Mouse (Mus musculus): ENCODE results near the gene Acin1. TPM values are rescaled to one million over a fixed set of nuclear protein-coding genes. Genes with fewer than 3 reads are reported as not detected.
"Not testable (repeated sequence)": the region's sequence is repeated elsewhere in the genome, so short reads cannot be mapped to it uniquely, and the experiment has no call there.

Gene Acin1
- total and polyA plus RNA-seq, 2 experiments from 2014 or later: 56.0 to 69.7 TPM

- H3K9me3 ChIP-seq (replicated peaks; ENCODE audit: control insufficient read depth, low read length): no peaks in the 10 kb centered on the region
- H3K27me3 ChIP-seq (ENCODE audit: control insufficient read depth, insufficient read depth, low read length): no peaks in the 10 kb centered on the region
- peak overlapping the region; percentile 75 for H3K4me3 ChIP-seq (ENCODE audit: low read depth, low read length)
- ATAC-seq (ENCODE audit: insufficient read depth, low read depth) (peak; percentile 28), DNase-seq (ENCODE audit: low spot score) (peak; percentile 3)
- H3K4me1 ChIP-seq (ENCODE audit: control insufficient read depth, insufficient read depth): peaks cover 4% of the 10 kb centered on the region; the same call in 1 of the 2 replicates
- H3K9ac ChIP-seq (replicated peaks; ENCODE audit: low read depth, low read length): peak overlapping the region; percentile 81
- H3K27ac ChIP-seq (ENCODE audit: low read depth): peak overlapping the region; percentile 74
- TF ChIP-seq EP300 (IDR thresholded peaks at IDR 0.05; ENCODE audit: low read depth) (0 out of 2 replicates have a peak, but pooled peaks have one; percentile 14), CTCF (IDR thresholded peaks at IDR 0.05; ENCODE audit: low read depth) (no peak)
- peaks cover 27% of the 10 kb centered on the region for H3K36me3 ChIP-seq (replicated peaks; ENCODE audit: control insufficient read depth, insufficient read depth, low read length)
- H3K4me2 ChIP-seq (ENCODE audit: low read depth, low read length): peak overlapping the region; percentile 93
- WGBS: 2% methylated on average over 38 of the region's 38 CpGs
These were observed 69.4 kb downstream of the Acin1 start for GRCm38 (mm10) chr14:54617152-54617896.

GRCm38 (mm10) chr14:54616226-54616825, 70.4 kb downstream of the Acin1 start:
- Histone ChIP-seq H3K27me3 (ENCODE audit: control insufficient read depth, insufficient read depth, low read length) (no peaks in the 10 kb centered on the region), H3K27ac (ENCODE audit: low read depth) (no peak overlapping the region), H3K4me2 (ENCODE audit: low read depth, low read length) (peak overlapping the region; percentile 93; the same call in 1 of the 2 replicates), H3K36me3 (replicated peaks; ENCODE audit: control insufficient read depth, insufficient read depth, low read length) (peaks cover 33% of the 10 kb centered on the region), H3K4me3 (ENCODE audit: low read depth, low read length) (no peak overlapping the region), H3K9ac (replicated peaks; ENCODE audit: low read depth, low read length) (no peak overlapping the region), H3K9me3 (replicated peaks; ENCODE audit: control insufficient read depth, low read length) (no peaks in the 10 kb centered on the region), H3K4me1 (ENCODE audit: control insufficient read depth, insufficient read depth) (peaks cover 4% of the 10 kb centered on the region; the same call in 1 of the 2 replicates)
- no peak for ATAC-seq (ENCODE audit: insufficient read depth, low read depth)
- TF ChIP-seq EP300 (IDR thresholded peaks at IDR 0.05; ENCODE audit: low read depth) (no peak), CTCF (IDR thresholded peaks at IDR 0.05; ENCODE audit: low read depth) (no peak)
- 91% methylated on average over 16 of the region's 16 CpGs for WGBS
- peak; percentile 1 for DNase-seq (ENCODE audit: low spot score)

DNA sequence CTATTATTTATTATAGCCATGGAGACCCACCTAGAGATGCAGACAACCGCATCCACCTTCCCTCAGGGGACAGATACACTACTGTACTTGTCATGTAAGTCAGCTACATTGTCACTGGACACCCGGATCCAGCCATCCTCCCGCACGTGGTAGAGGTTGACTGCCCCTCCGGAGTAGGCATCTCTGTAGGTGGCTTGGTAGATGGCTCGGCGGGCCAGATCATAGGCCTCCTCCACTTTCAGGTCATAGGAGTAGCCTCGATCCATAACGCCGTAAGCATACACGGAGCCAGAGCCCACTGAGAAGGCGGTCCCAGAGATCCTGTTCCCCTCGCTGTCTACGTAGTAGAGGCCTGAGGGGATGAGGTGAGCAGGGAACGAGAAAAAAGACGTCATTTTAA, 72.6 kb downstream of the Acin1 start:
- WGBS: 93% methylated on average over 15 of the region's 16 CpGs
- not testable (repeated sequence) for H3K4me3 ChIP-seq (ENCODE audit: low read depth, low read length); H3K4me2 ChIP-seq (ENCODE audit: low read depth, low read length); H3K27ac ChIP-seq (ENCODE audit: low read depth); ATAC-seq (ENCODE audit: insufficient read depth, low read depth); H3K9me3 ChIP-seq (replicated peaks; ENCODE audit: control insufficient read depth, low read length); DNase-seq (ENCODE audit: low spot score); H3K27me3 ChIP-seq (ENCODE audit: control insufficient read depth, insufficient read depth, low read length); H3K4me1 ChIP-seq (ENCODE audit: control insufficient read depth, insufficient read depth); H3K9ac ChIP-seq (replicated peaks; ENCODE audit: low read depth, low read length)
- peaks cover 33% of the 10 kb centered on the region for H3K36me3 ChIP-seq (replicated peaks; ENCODE audit: control insufficient read depth, insufficient read depth, low read length)

GRCm38 (mm10) chr14:54610648-54611047, 76.1 kb downstream of the Acin1 start:
- Histone ChIP-seq H3K9me3 (replicated peaks; ENCODE audit: control insufficient read depth, low read length) (no peaks in the 10 kb centered on the region), H3K4me3 (ENCODE audit: low read depth, low read length) (no peak overlapping the region), H3K27me3 (ENCODE audit: control insufficient read depth, insufficient read depth, low read length) (no peaks in the 10 kb centered on the region), H3K9ac (replicated peaks; ENCODE audit: low read depth, low read length) (no peak overlapping the region), H3K4me1 (ENCODE audit: control insufficient read depth, insufficient read depth) (no peaks in the 10 kb centered on the region), H3K27ac (ENCODE audit: low read depth) (no peak overlapping the region), H3K36me3 (replicated peaks; ENCODE audit: control insufficient read depth, insufficient read depth, low read length) (peaks cover 27% of the 10 kb centered on the region), H3K4me2 (ENCODE audit: low read depth, low read length) (no peak overlapping the region)
- TF ChIP-seq CTCF (IDR thresholded peaks at IDR 0.05; ENCODE audit: low read depth) (no peak), EP300 (IDR thresholded peaks at IDR 0.05; ENCODE audit: low read depth) (no peak)
- ATAC-seq (ENCODE audit: insufficient read depth, low read depth) (no peak), DNase-seq (ENCODE audit: low spot score) (no peak)
- WGBS: 81% methylated on average over 6 of the region's 6 CpGs

DNA sequence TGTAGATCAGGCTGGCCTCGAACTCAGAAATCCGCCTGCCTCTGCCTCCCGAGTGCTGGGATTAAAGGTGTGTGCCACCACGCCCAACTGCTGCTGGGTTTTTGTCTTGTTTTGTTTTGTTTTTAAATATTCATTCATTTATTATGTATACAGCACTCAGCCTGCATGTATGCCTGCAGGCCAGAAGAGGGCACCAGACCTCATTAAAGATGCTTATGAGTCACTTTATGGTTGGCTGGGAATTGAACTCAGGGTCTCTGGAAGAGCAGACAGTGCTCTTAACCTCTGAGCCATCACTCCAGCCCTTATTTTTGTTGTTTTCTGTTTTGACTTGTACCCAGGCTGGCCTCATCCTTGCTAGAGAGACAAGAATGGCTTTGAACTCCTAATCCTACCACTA, 76.8 kb downstream of the Acin1 start:
- ATAC-seq (ENCODE audit: insufficient read depth, low read depth): no peak

More for the DNA sequence above, 76.8 kb downstream of the Acin1 start:
- 84% methylated on average over 4 of the region's 4 CpGs for WGBS
- DNase-seq (ENCODE audit: low spot score): no peak
- Histone ChIP-seq H3K9me3 (replicated peaks; ENCODE audit: control insufficient read depth, low read length) (no peaks in the 10 kb centered on the region), H3K36me3 (replicated peaks; ENCODE audit: control insufficient read depth, insufficient read depth, low read length) (peaks cover 21% of the 10 kb centered on the region), H3K4me2 (ENCODE audit: low read depth, low read length) (no peak overlapping the region), H3K9ac (replicated peaks; ENCODE audit: low read depth, low read length) (no peak overlapping the region), H3K4me1 (ENCODE audit: control insufficient read depth, insufficient read depth) (no peaks in the 10 kb centered on the region), H3K4me3 (ENCODE audit: low read depth, low read length) (no peak overlapping the region), H3K27me3 (ENCODE audit: control insufficient read depth, insufficient read depth, low read length) (no peaks in the 10 kb centered on the region), H3K27ac (ENCODE audit: low read depth) (no peak overlapping the region)
- TF ChIP-seq CTCF (IDR thresholded peaks at IDR 0.05; ENCODE audit: low read depth) (peak; percentile 45), EP300 (IDR thresholded peaks at IDR 0.05; ENCODE audit: low read depth) (no peak)

Measured in heart, postnatal 0 days (tissue).